Mouse (Mus musculus) liver, adult 2 months (tissue): ENCODE results near the gene Spred1.
A peak's percentile ranks its signal among the peaks of the same experiment; 100 is the strongest.

Experiments used
- CTCF ChIP-seq: fragments of 200-500 bp; IDR thresholded peaks from 2 replicates; pipeline ENCODE4 v1.5.1; 2011; ENCODE audit warnings: low read depth, low read length, control low read depth
- POLR2A ChIP-seq: fragments of 200-500 bp; IDR thresholded peaks from 2 replicates; pipeline ENCODE4 v1.6.1; 2011; ENCODE audit warnings: low read length, control low read depth; ENCODE audit not compliant: insufficient read depth; ENCODE audit errors: extremely low read depth

GRCm38 (mm10) chr2:117216152-117216551 lies 95.0 kb downstream of the Spred1 start:
- TF ChIP-seq CTCF = peak; percentile 24; the same call in 1 of the 2 replicates
- no peak for TF ChIP-seq POLR2A
